Mouse (Mus musculus): Measurements from ENCODE around the gene Rnase10. TPM values are rescaled to one million over a fixed set of nuclear protein-coding genes. Genes with fewer than 3 reads are reported as not detected.

The Rnase10 gene
- not detected for polyA plus RNA-seq (2017; shearing (Covaris generic))

DNA sequence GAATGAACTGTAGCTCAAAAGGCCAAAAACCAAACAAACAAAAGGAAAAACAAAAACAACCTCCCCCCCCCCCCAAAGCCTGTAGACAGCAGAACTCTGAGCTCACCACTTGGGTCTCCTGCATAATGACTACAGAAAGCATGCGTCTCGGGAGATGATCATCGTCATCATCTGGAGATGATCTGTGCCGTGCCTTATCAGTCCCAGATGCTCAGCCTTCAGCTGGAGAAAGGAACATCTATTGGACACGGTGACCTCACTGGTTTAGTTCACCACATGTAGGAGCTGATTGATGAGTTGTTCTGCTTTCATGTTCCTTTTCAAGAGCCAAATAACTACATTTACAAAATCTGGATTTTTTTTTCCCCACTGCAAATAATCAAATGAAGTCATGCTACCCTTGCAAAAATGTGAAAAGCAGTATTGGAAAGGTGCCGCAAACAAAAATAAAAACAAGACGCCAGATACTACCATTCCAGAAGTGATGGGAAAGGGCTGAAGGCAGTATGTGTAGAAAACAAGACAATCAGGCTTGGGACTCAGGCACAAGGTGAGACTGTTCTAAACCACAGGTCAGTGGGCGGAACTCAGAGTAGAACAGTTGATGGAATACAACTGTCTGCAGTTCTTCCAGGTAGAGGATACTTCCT is at the start of gene Rnase10:
Rnase10 (plus strand) TSS at position 600 of the 650 bp plus-strand sequence.

DNA sequence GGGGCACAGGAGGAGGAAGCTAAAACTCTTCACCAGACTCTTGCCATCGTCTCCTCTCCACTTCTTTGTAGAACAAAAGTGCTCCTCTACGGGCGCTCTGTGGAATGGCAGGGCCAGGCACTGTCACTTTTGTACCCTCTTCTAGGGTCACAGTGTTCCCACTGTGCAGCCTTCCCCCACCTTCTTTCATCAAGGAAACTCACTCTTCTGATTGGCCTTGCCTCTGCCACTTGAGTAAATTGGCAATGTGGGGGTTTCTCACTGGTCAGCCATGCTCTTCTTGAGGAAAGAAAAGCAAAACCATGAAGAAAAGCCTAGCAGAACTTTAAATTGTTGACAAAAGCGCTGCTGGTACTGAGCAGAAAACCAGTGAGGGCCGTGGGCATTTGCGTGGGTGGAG is 34.2 kb downstream of the Rnase10 start, which contains the start of gene Rnase9:
Rnase9 (minus strand) TSS at position 101 of the 400 bp plus-strand sequence.

DNA sequence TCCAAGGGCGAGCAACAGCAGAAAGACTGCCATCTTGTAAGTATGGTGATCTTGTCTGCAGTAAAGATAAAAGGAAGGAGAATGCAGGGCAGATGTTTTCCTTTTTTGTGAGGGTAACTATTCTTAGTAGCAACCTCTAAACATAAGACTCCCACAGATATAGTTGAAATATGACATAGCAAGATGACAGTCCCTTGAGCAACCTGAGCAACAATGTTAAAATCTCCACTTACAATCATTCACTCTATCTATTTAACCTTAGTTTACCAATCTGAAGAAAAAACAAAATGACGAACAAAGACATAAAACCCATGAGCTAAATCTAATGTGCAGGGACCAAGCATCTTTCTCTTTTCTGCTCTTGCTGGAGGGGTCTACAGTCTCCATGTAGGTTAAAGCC is 42.5 kb downstream of the Rnase10 start, which contains the start of gene Rnase11:
Rnase11 (minus strand) TSS at position 101 of the 400 bp plus-strand sequence.

DNA sequence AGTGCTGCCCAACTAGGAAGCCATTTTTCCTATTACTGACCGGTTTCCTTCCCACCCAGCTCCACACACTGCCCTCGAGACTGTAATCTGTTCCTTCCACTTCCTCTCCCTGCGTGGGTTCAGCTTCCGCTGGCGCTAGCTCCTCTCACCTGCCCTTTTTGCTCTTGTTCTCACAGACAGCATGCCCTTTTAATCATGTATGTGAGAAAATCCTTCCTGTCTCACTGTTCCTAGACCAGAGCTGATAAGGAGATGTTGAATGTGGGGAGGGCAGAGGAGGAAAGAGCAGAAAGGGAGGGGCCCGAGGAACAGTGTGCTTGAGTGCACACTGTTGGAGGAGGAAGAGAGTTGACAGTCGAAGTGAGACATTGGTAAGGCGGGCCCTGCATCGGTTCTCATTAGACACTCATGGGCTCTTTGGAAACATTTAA is 49.9 kb downstream of the Rnase10 start, which contains the start of gene Rnase12:
Rnase12 (minus strand) TSS at position 261 of the 431 bp plus-strand sequence.

Other genes starting within 250 kb of the Rnase10 start
- gene Ttc5, start 222.2 kb upstream of the Rnase10 start, polyA plus RNA-seq (2017; shearing (Covaris generic)) = 87.5 TPM
- gene Ccnb1ip1, start 200.0 kb upstream of the Rnase10 start, polyA plus RNA-seq (2017; shearing (Covaris generic)) = not detected
- gene Parp2, start 199.9 kb upstream of the Rnase10 start, polyA plus RNA-seq (2017; shearing (Covaris generic)) = 64.7 TPM
- gene Tep1, start 137.2 kb upstream of the Rnase10 start, polyA plus RNA-seq (2017; shearing (Covaris generic)) = 15.7 TPM
- gene Klhl33, start 110.2 kb upstream of the Rnase10 start, polyA plus RNA-seq (2017; shearing (Covaris generic)) = 0.14 TPM
- 101 TPM for gene Osgep, start 82.9 kb upstream of the Rnase10 start, polyA plus RNA-seq (2017; shearing (Covaris generic))
- 62.6 TPM for gene Apex1, start 82.8 kb upstream of the Rnase10 start, polyA plus RNA-seq (2017; shearing (Covaris generic))
- gene Pip4p1, start 76.9 kb upstream of the Rnase10 start, polyA plus RNA-seq (2017; shearing (Covaris generic)) = 138 TPM
- gene Pnp, start 76.7 kb upstream of the Rnase10 start, polyA plus RNA-seq (2017; shearing (Covaris generic)) = 26.3 TPM
- not detected for gene Gm49342, start 63.2 kb upstream of the Rnase10 start, polyA plus RNA-seq (2017; shearing (Covaris generic))
- not detected for gene Pnp2, start 51.8 kb upstream of the Rnase10 start, polyA plus RNA-seq (2017; shearing (Covaris generic))
- gene Rnase9, start 34.1 kb downstream of the Rnase10 start, polyA plus RNA-seq (2017; shearing (Covaris generic)) = not detected
- gene Rnase11, start 42.4 kb downstream of the Rnase10 start, polyA plus RNA-seq (2017; shearing (Covaris generic)) = not detected
- not detected for gene Rnase12, start 49.9 kb downstream of the Rnase10 start, polyA plus RNA-seq (2017; shearing (Covaris generic))
- gene Olfr750, start 66.7 kb downstream of the Rnase10 start, polyA plus RNA-seq (2017; shearing (Covaris generic)) = 0.09 TPM
- 0.39 TPM for gene Rnase4, start 83.3 kb downstream of the Rnase10 start, polyA plus RNA-seq (2017; shearing (Covaris generic))
- gene Ang, start 83.4 kb downstream of the Rnase10 start, polyA plus RNA-seq (2017; shearing (Covaris generic)) = not detected
- gene Eddm3b, start 106.7 kb downstream of the Rnase10 start, polyA plus RNA-seq (2017; shearing (Covaris generic)) = not detected
- gene Rnase6, start 116.2 kb downstream of the Rnase10 start, polyA plus RNA-seq (2017; shearing (Covaris generic)) = not detected
- not detected for gene Rnase1, start 139.0 kb downstream of the Rnase10 start, polyA plus RNA-seq (2017; shearing (Covaris generic))
- not detected for gene Rnase2b, start 154.5 kb downstream of the Rnase10 start, polyA plus RNA-seq (2017; shearing (Covaris generic))
- gene Ang2, start 191.4 kb downstream of the Rnase10 start, polyA plus RNA-seq (2017; shearing (Covaris generic)) = not detected
- not detected for gene Ear14, start 195.6 kb downstream of the Rnase10 start, polyA plus RNA-seq (2017; shearing (Covaris generic))
- gene Rnase2a, start 248.4 kb downstream of the Rnase10 start, polyA plus RNA-seq (2017; shearing (Covaris generic)) = not detected